Mouse (Mus musculus) heart, embryonic 10.5 days (tissue): ENCODE results near the gene A4galt. TPM values are rescaled to one million over a fixed set of nuclear protein-coding genes. Genes with fewer than 3 reads are reported as not detected.

Experiments
- DNase-seq: peaks from one replicate; pipeline ENCODE4 v3.0.0-alpha.2; 2017; ENCODE audit warnings: low spot score
- H3K27ac ChIP-seq: fragments of 300-500 bp; sonication (generic); 2 replicates; pipeline ENCODE4 v1.5.1; 2016; ENCODE audit warnings: mild to moderate bottlenecking
- H3K27me3 ChIP-seq: fragments of 300-500 bp; sonication (generic); 2 replicates; pipeline ENCODE4 v1.6.1; 2016; ENCODE audit warnings: mild to moderate bottlenecking; ENCODE audit not compliant: poor library complexity, insufficient read depth, severe bottlenecking
- H3K36me3 ChIP-seq: fragments of 300-500 bp; sonication (generic); 2 replicates; pipeline ENCODE4 v1.6.1; 2016; ENCODE audit warnings: mild to moderate bottlenecking, moderate library complexity
- H3K4me1 ChIP-seq: fragments of 300-500 bp; sonication (generic); 2 replicates; pipeline ENCODE4 v1.6.1; 2016; ENCODE audit warnings: mild to moderate bottlenecking
- H3K4me3 ChIP-seq: fragments of 300-500 bp; sonication (generic); 2 replicates; pipeline ENCODE4 v1.5.1; 2016; ENCODE audit warnings: mild to moderate bottlenecking, moderate library complexity
- H3K9me3 ChIP-seq: fragments of 300-500 bp; sonication (generic); 2 replicates; pipeline ENCODE4 v1.6.1; 2016; ENCODE audit warnings: mild to moderate bottlenecking, moderate library complexity
- WGBS: fragments of 180-500 bp; shearing (Covaris S2); methylation state at CpG from one replicate; pipeline ENCODE4 v1.1.7; 2016; 5-methylcytosine and 5-hydroxymethylcytosine counted together
- polyA plus RNA-seq: library from polyadenylated mRNA; unstranded; fragments of >200 nt; fragmentation: Nextera tagmentation; extraction: Ambion mirVana; gene quantifications from 2 replicates; pipeline ENCODE4 v1.2.1, GENCODE M21; 2016

Gene A4galt
- polyA plus RNA-seq, 1 experiment from 2014 or later: not detected

GRCm38 (mm10) chr15:83256491-83256890 lies 4.9 kb upstream of the A4galt start:
- peaks cover 23% of the 10 kb centered on the region for H3K27me3 ChIP-seq
- H3K4me3 ChIP-seq: no peak overlapping the region
- DNase-seq: no peak
- no peak overlapping the region for H3K27ac ChIP-seq
- peaks cover 5% of the 10 kb centered on the region for H3K4me1 ChIP-seq
- H3K36me3 ChIP-seq: no peaks in the 10 kb centered on the region
- 73% methylated on average over 4 of the region's 4 CpGs for WGBS
- 0 out of 2 replicates have a peak, but pooled peaks cover 3% of the 10 kb centered on the region for H3K9me3 ChIP-seq

GRCm38 (mm10) chr15:83255944-83256343 lies 4.4 kb upstream of the A4galt start:
- Histone ChIP-seq H3K4me1 (peaks cover 10% of the 10 kb centered on the region), H3K4me3 (no peak overlapping the region), H3K36me3 (no peaks in the 10 kb centered on the region), H3K27ac (no peak overlapping the region), H3K27me3 (peaks cover 28% of the 10 kb centered on the region), H3K9me3 (0 out of 2 replicates have a peak, but pooled peaks cover 3% of the 10 kb centered on the region)
- 76% methylated on average over 7 of the region's 7 CpGs for WGBS
- no peak for DNase-seq

GRCm38 (mm10) chr15:83255191-83255782 lies 3.7 kb upstream of the A4galt start:
- Histone ChIP-seq H3K4me3 (no peak overlapping the region), H3K9me3 (0 out of 2 replicates have a peak, but pooled peaks cover 3% of the 10 kb centered on the region), H3K36me3 (no peaks in the 10 kb centered on the region), H3K27me3 (peaks cover 35% of the 10 kb centered on the region), H3K4me1 (peaks cover 15% of the 10 kb centered on the region), H3K27ac (no peak overlapping the region)
- no peak for DNase-seq
- 82% methylated on average over 4 of the region's 4 CpGs for WGBS

- Histone ChIP-seq H3K4me1 (peaks cover 15% of the 10 kb centered on the region), H3K36me3 (no peaks in the 10 kb centered on the region), H3K27ac (no peak overlapping the region), H3K27me3 (peaks cover 42% of the 10 kb centered on the region), H3K9me3 (0 out of 2 replicates have a peak, but pooled peaks cover 3% of the 10 kb centered on the region), H3K4me3 (no peak overlapping the region)
- WGBS: 40% methylated on average over 10 of the region's 10 CpGs
- no peak for DNase-seq
Observed at GRCm38 (mm10) chr15:83254372-83255070, 2.9 kb upstream of the A4galt start.

- Histone ChIP-seq H3K4me1 (peaks cover 19% of the 10 kb centered on the region), H3K4me3 (peak overlapping the region; percentile 69; the same call in 1 of the 2 replicates), H3K9me3 (0 out of 2 replicates have a peak, but pooled peaks cover 3% of the 10 kb centered on the region), H3K36me3 (no peaks in the 10 kb centered on the region), H3K27me3 (peaks cover 58% of the 10 kb centered on the region), H3K27ac (no peak overlapping the region)
- 68% methylated on average over 14 of the region's 14 CpGs for WGBS
- no peak for DNase-seq
Observed at GRCm38 (mm10) chr15:83252060-83252459, 486 bp upstream of the A4galt start.

GRCm38 (mm10) chr15:83250651-83251175 lies 861 bp downstream of the A4galt start:
- Histone ChIP-seq H3K9me3 (0 out of 2 replicates have a peak, but pooled peaks cover 3% of the 10 kb centered on the region), H3K4me1 (peaks cover 19% of the 10 kb centered on the region), H3K27ac (0 out of 2 replicates have a peak overlapping the region, but pooled peaks have one; percentile 23), H3K36me3 (no peaks in the 10 kb centered on the region), H3K4me3 (peak overlapping the region; percentile 69), H3K27me3 (peaks cover 61% of the 10 kb centered on the region)
- WGBS: 2% methylated on average over 20 of the region's 20 CpGs
- no peak for DNase-seq

- H3K27me3 ChIP-seq: peaks cover 61% of the 10 kb centered on the region
- no peak for DNase-seq
- H3K36me3 ChIP-seq: no peaks in the 10 kb centered on the region
- H3K4me1 ChIP-seq: peaks cover 18% of the 10 kb centered on the region
- no peak overlapping the region for H3K27ac ChIP-seq
- WGBS: 88% methylated on average over 12 of the region's 12 CpGs
- no peak overlapping the region for H3K4me3 ChIP-seq
- no peaks in the 10 kb centered on the region for H3K9me3 ChIP-seq
Observed at GRCm38 (mm10) chr15:83249535-83250287, 1.9 kb downstream of the A4galt start.

- DNase-seq: no peak
- WGBS: 50% methylated on average over 14 of the region's 14 CpGs
- Histone ChIP-seq H3K27me3 (peaks cover 57% of the 10 kb centered on the region), H3K27ac (no peak overlapping the region), H3K36me3 (no peaks in the 10 kb centered on the region), H3K4me1 (peaks cover 16% of the 10 kb centered on the region), H3K9me3 (no peaks in the 10 kb centered on the region), H3K4me3 (no peak overlapping the region)
Observed at GRCm38 (mm10) chr15:83248236-83248844, 3.2 kb downstream of the A4galt start.

- H3K4me3 ChIP-seq: no peak overlapping the region
- 70% methylated on average over 3 of the region's 3 CpGs for WGBS
- H3K36me3 ChIP-seq: no peaks in the 10 kb centered on the region
- no peak overlapping the region for H3K27ac ChIP-seq
- no peak for DNase-seq
- peaks cover 17% of the 10 kb centered on the region; the same call in 1 of the 2 replicates for H3K27me3 ChIP-seq
- no peaks in the 10 kb centered on the region for H3K9me3 ChIP-seq
- peaks cover 3% of the 10 kb centered on the region; the same call in 1 of the 2 replicates for H3K4me1 ChIP-seq
Observed at GRCm38 (mm10) chr15:83244371-83244770, 7.2 kb downstream of the A4galt start.

GRCm38 (mm10) chr15:83241961-83242680 lies 9.5 kb downstream of the A4galt start:
- Histone ChIP-seq H3K36me3 (no peaks in the 10 kb centered on the region), H3K27me3 (peaks cover 3% of the 10 kb centered on the region; the same call in 1 of the 2 replicates), H3K9me3 (no peaks in the 10 kb centered on the region), H3K4me3 (no peak overlapping the region), H3K27ac (no peak overlapping the region), H3K4me1 (no peaks in the 10 kb centered on the region)
- no peak for DNase-seq
- 78% methylated on average over 4 of the region's 4 CpGs for WGBS

GRCm38 (mm10) chr15:83241497-83241896 lies 10.1 kb downstream of the A4galt start:
- Histone ChIP-seq H3K27me3 (no peaks in the 10 kb centered on the region), H3K9me3 (no peaks in the 10 kb centered on the region), H3K27ac (no peak overlapping the region), H3K4me3 (no peak overlapping the region), H3K4me1 (no peaks in the 10 kb centered on the region), H3K36me3 (no peaks in the 10 kb centered on the region)
- 81% methylated on average over 3 of the region's 3 CpGs for WGBS
- no peak for DNase-seq
